Mouse (Mus musculus) forebrain, postnatal 0 days (tissue): ENCODE results near the gene Slc43a1. TPM values are rescaled to one million over a fixed set of nuclear protein-coding genes. Genes with fewer than 3 reads are reported as not detected.
A peak's percentile ranks its signal among the peaks of the same experiment; 100 is the strongest.

Experiments used
- ATAC-seq: fragments of 200-750 bp; cut with Nextera tagmentation; 2 replicates; pipeline ENCODE4 v1.8.0; 2017; ENCODE audit warnings: mild to moderate bottlenecking, moderate library complexity
- DNase-seq: peaks from one replicate; pipeline ENCODE4 v3.0.0-alpha.2; 2015
- H3K27ac ChIP-seq: fragments of 300-500 bp; sonication (generic); 2 replicates; pipeline ENCODE4 v1.5.1; 2014; ENCODE audit warnings: low read depth, mild to moderate bottlenecking, antibody characterized with exemption, low read length, moderate library complexity, mixed read lengths
- H3K27me3 ChIP-seq: fragments of 300-500 bp; sonication (generic); 2 replicates; pipeline ENCODE4 v1.6.1; 2014; ENCODE audit warnings: mild to moderate bottlenecking, low read length, mixed read lengths; ENCODE audit not compliant: insufficient read depth
- H3K36me3 ChIP-seq: fragments of 300-500 bp; sonication (generic); 2 replicates; pipeline ENCODE4 v1.6.1; 2014; ENCODE audit warnings: mild to moderate bottlenecking, moderate library complexity; ENCODE audit not compliant: insufficient read depth
- H3K4me1 ChIP-seq: fragments of 300-500 bp; sonication (generic); 2 replicates; pipeline ENCODE4 v1.6.1; 2014; ENCODE audit warnings: antibody characterized with exemption; ENCODE audit not compliant: insufficient read depth
- H3K4me2 ChIP-seq: fragments of 300-500 bp; sonication (generic); 2 replicates; pipeline ENCODE4 v1.6.1; 2014; ENCODE audit warnings: low read depth, mild to moderate bottlenecking, moderate library complexity
- H3K4me3 ChIP-seq: fragments of 300-500 bp; sonication (generic); 2 replicates; pipeline ENCODE4 v1.5.1; 2014; ENCODE audit warnings: low read depth, low read length, mixed read lengths
- H3K9ac ChIP-seq: fragments of 300-500 bp; sonication (generic); 2 replicates; pipeline ENCODE4 v1.6.1; 2014; ENCODE audit warnings: mild to moderate bottlenecking
- H3K9me3 ChIP-seq: fragments of 300-500 bp; sonication (generic); 2 replicates; pipeline ENCODE4 v1.6.1; 2016; ENCODE audit warnings: low read length
- CTCF ChIP-seq: sonication (generic); IDR thresholded peaks from 2 replicates; pipeline ENCODE4 v1.5.1; 2016; ENCODE audit warnings: antibody characterized with exemption, control low read depth, low read depth
- WGBS: fragments of 180-500 bp; shearing (Covaris S2); extraction: QIAGEN DNeasy Blood & Tissue Kit; methylation state at CpG from one replicate; pipeline ENCODE4 v1.1.7; 2014; 5-methylcytosine and 5-hydroxymethylcytosine counted together
- polyA plus RNA-seq: library from polyadenylated mRNA; unstranded; fragments of >200 nt; fragmentation: Nextera tagmentation; extraction: Ambion mirVana; gene quantifications from 2 replicates; pipeline ENCODE4 v1.2.1, GENCODE M21; 2015
- total RNA-seq: library from RNA; depleted of rRNA; stranded (reverse); fragments of >200 nt; gene quantifications from 2 replicates; pipeline ENCODE4 v1.2.3, GENCODE M21; 2014

Gene Slc43a1
- total and polyA plus RNA-seq, 2 experiments from 2014 or later = 0.94 to 3.0 TPM

DNA sequence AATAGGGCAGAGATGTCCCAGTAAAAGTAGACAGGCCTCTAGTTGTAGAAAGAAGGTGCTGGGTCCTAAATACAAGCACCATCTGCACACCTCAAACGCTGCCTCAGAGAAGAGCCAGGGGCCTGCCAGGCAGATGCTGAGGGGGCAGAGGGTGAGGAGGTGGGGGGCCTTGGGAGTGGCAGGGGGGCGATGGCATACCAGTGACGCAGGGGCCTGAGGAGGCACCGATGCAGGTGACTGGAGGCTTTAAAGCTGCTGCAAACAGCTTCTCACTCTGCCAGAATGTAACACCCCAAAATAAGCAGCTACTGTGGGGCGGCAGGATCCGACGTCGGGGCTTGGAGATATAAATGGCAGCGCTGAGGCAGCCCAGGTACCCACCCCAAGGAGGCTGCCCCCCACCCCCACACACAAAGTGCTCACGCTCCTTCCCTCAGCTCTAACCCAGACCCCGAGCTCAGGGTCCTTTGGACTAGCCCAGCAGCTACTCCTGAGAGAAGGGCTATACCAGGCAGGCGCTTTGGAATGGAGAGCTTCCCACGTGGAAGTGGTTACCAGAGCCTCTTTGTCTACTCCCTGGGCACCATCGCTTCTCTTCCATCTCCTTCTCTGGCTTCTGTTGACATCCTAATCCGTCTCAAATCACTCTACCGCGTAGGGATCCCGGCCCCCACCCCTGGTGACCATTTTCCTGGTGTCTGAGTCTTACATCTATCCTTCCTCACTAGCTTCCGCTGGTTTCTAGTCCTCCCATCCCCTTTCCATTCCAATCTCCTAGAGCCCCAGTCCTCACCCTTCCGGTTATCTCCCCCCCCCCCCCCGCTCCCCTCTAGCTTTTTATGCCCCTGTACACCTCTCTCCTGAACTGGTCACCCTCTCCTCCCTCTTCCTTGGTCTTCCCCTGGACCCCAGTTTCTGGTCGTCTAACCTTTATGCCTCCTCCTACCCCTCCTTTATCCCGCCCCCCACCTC lies 46.7 kb downstream of the Slc43a1 start:
- Histone ChIP-seq H3K36me3 (no peaks in the 10 kb centered on the region), H3K9ac (peak overlapping the region; percentile 69), H3K27me3 (peaks cover 9% of the 10 kb centered on the region), H3K27ac (peak overlapping the region; percentile 83), H3K9me3 (no peaks in the 10 kb centered on the region), H3K4me1 (peaks cover 3% of the 10 kb centered on the region; the same call in 1 of the 2 replicates), H3K4me2 (peak overlapping the region; percentile 93), H3K4me3 (peak overlapping the region; percentile 74)
- WGBS = 8% methylated on average over 21 of the region's 23 CpGs
- no peak for TF ChIP-seq CTCF
- DNase-seq = peak; percentile 52
- no peak for ATAC-seq

- peak; percentile 18 for ATAC-seq
- peaks cover 9% of the 10 kb centered on the region for H3K27me3 ChIP-seq
- TF ChIP-seq CTCF = no peak
- peak within 1 kb of the TSS; percentile 83 for H3K27ac ChIP-seq
- H3K36me3 ChIP-seq = no peaks in the 10 kb centered on the region
- peak within 1 kb of the TSS; percentile 74 for H3K4me3 ChIP-seq
- H3K4me1 ChIP-seq = peaks cover 3% of the 10 kb centered on the region; the same call in 1 of the 2 replicates
- H3K9ac ChIP-seq = peak within 1 kb of the TSS; percentile 69
- DNase-seq = peak; percentile 53
- H3K4me2 ChIP-seq = peak within 1 kb of the TSS; percentile 93
- H3K9me3 ChIP-seq = no peaks in the 10 kb centered on the region
- WGBS = under 1% methylated on average over 33 of the region's 35 CpGs
Observed at GRCm38 (mm10) chr2:84886234-84886731, 47.6 kb downstream of the Slc43a1 start, which contains the start of gene Rtn4rl2. TSS of gene Rtn4rl2 (minus strand) at chr2:84886710.

DNA sequence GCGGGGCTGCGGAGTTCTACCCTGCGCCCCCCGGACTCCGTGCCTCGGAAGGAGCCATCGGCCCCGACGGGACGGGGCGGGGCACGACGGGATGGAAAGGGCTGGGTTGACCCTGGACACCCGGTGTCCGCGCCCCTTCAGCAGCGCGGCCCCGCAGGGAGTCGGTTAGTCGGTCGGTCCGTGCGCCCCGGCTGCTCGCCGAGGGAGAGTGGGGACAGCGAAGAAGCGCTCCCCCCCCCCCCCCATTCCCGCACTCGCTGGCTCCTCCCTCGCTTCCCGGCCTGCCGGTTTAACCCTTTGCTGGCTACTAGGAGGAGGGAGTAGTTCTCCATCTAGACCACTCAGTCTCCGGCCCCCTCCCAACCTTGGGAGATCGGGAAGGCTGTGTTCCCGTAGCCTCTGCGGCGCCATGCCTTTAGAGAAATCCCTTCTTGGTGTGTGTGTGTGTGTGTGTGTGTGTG lies 48.2 kb downstream of the Slc43a1 start:
- DNase-seq (peak; percentile 84), ATAC-seq (peak; percentile 48)
- Histone ChIP-seq H3K4me1 (peaks cover 3% of the 10 kb centered on the region; the same call in 1 of the 2 replicates), H3K27me3 (peaks cover 9% of the 10 kb centered on the region), H3K4me3 (peak overlapping the region; percentile 74), H3K4me2 (peak overlapping the region; percentile 93), H3K36me3 (no peaks in the 10 kb centered on the region), H3K27ac (peak overlapping the region; percentile 83), H3K9me3 (no peaks in the 10 kb centered on the region), H3K9ac (peak overlapping the region; percentile 69)
- 0% methylated on average over 27 of the region's 39 CpGs for WGBS
- TF ChIP-seq CTCF = no peak

DNA sequence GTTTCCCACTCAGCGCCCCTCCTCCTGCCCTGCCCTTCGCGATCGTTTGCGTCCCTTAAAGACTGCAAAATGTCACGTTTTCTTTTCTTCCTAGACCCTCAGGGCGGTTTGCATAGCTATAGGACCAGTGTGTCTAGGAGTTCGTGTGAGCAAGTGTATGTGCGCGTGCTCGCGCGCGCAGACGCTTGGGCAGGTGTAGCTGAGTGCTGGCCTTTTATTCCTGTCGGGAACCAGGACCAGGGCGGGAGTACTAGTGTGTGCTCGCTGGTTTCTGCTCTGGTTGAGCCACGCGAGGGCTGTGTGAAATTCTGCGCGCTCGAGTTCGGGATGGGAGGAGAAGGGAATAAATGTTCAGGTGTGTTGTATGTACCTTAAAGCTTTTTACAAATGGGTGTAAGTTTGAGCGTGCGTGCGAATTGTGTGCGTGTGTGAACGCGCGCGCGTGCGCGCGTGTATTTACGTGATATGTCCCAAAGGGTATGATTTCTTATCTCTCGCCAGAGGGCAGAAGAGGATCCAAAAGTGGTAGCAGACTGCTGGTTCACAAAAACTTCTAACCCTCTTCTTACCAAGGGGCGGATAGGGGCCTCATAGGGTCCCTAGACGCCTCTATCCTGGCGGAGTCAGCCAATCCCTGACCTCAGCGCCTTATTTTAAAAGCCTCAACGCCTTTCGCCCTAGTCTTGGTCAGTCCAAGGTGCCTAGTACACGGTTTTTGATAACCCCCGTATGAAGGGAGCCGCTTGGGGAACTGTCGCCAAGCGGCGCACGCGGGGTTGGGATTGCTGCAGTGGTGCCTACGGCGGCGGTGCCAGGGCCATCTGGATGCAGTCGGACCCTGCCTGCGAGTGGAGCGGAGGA lies 49.0 kb downstream of the Slc43a1 start:
- Histone ChIP-seq H3K27me3 (peaks cover 8% of the 10 kb centered on the region), H3K36me3 (no peaks in the 10 kb centered on the region), H3K4me3 (peak overlapping the region; percentile 74), H3K9ac (peak overlapping the region; percentile 69), H3K4me2 (peak overlapping the region; percentile 93), H3K9me3 (no peaks in the 10 kb centered on the region), H3K4me1 (peaks cover 3% of the 10 kb centered on the region; the same call in 1 of the 2 replicates), H3K27ac (peak overlapping the region; percentile 83)
- TF ChIP-seq CTCF = peak; percentile 39
- ATAC-seq (peak; percentile 46), DNase-seq (peak; percentile 81)
- WGBS = under 1% methylated on average over 58 of the region's 58 CpGs

DNA sequence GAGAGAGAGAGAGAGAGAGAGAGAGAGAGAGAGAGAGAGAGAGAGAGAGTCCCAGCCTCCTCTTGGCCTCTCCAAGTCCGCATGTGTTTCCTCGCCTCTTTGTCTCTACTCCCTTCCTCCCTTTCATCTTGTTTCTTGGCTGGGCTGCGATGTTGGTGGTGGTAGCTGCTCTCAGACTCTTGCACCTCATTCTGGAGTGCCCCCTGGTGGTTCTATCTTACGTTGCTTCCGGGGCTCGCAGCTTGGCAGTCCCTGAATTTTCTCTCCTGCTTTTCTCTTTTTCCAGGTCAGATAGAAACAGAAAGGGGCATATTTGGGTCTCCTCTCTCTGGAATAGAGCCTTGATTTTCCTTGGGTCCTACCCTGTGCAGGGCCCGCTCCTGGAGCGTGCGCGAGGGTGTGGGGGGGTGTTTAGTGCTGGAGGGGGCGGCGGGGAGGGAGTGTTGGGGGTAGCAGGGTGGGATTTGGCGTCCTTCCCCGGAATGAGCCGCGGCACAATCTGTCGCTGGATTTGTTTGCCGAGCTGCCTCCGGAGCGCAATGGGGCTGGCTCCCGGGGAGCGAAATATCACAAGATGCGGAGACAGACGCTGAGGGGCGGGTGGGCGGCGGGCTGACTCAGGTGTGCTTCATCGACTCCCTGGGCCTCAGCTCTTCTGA lies 50.1 kb downstream of the Slc43a1 start:
- Histone ChIP-seq H3K4me2 (peak overlapping the region; percentile 53), H3K27ac (peak overlapping the region; percentile 83), H3K9ac (0 out of 2 replicates have a peak overlapping the region, but pooled peaks have one; percentile 33), H3K4me1 (peaks cover 3% of the 10 kb centered on the region; the same call in 1 of the 2 replicates), H3K4me3 (peak overlapping the region; percentile 74), H3K36me3 (no peaks in the 10 kb centered on the region), H3K9me3 (no peaks in the 10 kb centered on the region), H3K27me3 (peaks cover 4% of the 10 kb centered on the region)
- WGBS = 2% methylated on average over 28 of the region's 28 CpGs
- DNase-seq (peak; percentile 88), ATAC-seq (peak; percentile 50)
- TF ChIP-seq CTCF = peak; percentile 67
